Mouse (Mus musculus) kidney, adult 2 months (tissue): ENCODE data around the gene Cblb.

ENCODE experiments used
- CTCF ChIP-seq: fragments of 200-500 bp; conservative IDR thresholded peaks from 2 replicates; pipeline ENCODE4 v1.5.1; 2011; ENCODE audit warnings: low read depth, mild to moderate bottlenecking, control low read depth, low read length, moderate library complexity, mixed read lengths; ENCODE audit not compliant: insufficient read depth, insufficient read length
- POLR2A ChIP-seq: fragments of 200-500 bp; IDR thresholded peaks from one replicate; pipeline ENCODE4 v1.6.1; 2011; ENCODE audit warnings: low read depth, low read length, control low read depth

GRCm38 (mm10) chr16:52250935-52251334, 219.9 kb downstream of the Cblb start:
- TF ChIP-seq CTCF (no peak), POLR2A (no peak)
